Mouse (Mus musculus) granulocyte monocyte progenitor cell, adult 5-6 weeks (primary cell): ENCODE measurements around the gene Stxbp3. TPM values are rescaled to one million over a fixed set of nuclear protein-coding genes. Genes with fewer than 3 reads are reported as not detected.

ENCODE experiments used
- ATAC-seq: replicated peaks from 2 replicates; pipeline ENCODE4 v1.8.0; 2016; ENCODE audit warnings: mild to moderate bottlenecking, moderate TSS enrichment, inconsistent platforms; ENCODE audit not compliant: poor library complexity, severe bottlenecking
- total RNA-seq, 2 experiments: library from RNA; stranded (forward) in 1 of 2; stranded (reverse) in 1 of 2; fragments of 200-712, 200-1000 nt in 1 of 2; fragments of >200 nt in 1 of 2; fragmentation: Nextera tagmentation in 1 of 2; gene quantifications; 2 replicates each; pipeline ENCODE4 v1.2.3; 2014 to 2017

Gene Stxbp3
- total RNA-seq, 2 experiments from 2014 or later, result 21.6 to 28.7 TPM

DNA sequence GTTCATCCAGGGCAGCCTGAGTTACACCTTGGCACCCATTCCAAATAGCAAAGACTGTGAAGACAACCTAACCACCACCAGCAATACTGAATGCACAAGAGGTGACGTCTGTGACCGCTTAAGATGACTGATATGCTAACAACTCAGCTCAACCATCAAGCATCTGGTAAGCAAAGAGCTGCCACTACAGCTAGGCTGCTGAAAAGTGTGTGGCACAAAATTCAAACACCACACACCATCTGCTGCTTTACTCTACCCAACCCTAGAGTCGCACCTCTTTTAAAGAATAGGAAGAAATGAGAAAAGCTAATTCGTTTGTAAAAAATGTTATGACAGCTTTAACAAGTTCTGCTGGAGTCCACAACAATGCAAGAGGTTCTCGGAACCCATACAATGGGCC is 34.7 kb downstream of the Stxbp3 start:
- no peak for ATAC-seq

DNA sequence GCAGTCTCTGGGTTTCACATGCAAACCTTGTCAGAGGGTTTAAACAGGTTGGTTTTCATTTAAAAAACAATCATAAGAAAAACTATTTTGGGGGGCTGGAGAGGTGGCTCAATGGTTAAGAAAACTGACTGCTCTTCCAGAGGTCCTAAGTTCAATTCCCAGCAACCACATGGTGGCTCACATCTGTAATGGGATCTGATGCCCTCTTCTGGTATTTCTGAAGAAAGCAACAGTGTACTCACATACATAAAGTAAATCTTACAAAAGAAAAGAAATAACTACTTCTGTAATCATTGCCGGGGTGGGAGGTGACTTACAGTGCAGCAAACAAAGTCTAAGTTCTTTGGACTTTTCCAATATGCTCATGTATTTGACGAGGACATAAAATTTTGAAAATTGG is 42.0 kb downstream of the Stxbp3 start:
- no peak for ATAC-seq

DNA sequence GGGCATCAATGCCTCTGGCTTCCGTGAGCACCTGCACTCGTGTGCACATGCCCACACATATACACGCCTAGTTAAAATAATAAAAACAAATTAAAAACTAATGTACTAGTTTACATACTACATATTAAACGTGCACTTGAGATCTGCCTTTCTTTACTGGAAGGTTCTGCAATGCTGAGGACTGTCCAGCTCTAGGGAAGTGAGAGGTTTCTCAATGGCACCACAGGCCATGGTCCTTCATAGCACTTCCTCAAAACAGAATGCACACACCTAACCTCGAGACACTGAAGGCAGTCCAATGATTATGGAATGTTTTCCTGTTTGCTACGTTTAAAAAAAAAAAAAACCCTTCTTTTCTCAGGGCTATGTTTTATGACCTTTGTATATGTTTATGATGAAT is 42.6 kb downstream of the Stxbp3 start:
- peak; percentile 92 for ATAC-seq

DNA sequence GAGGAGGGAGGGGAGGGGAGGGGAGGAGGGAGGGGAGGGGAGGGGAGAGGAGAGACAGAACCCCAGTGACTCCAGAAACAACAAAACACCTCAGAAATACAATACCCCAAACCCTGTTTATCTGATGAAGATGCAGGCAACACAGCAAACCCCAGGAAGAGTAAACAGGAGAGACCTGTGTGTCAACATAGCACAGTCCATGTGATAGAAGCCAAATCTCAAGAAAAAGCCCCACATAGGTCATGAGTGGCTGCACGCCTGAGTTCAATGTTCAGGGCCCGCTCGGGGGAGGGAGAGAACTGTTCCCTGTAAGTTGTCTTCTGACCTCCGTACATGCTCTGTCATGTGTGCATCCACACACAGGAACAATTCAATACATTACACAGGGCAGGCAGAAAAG is 43.9 kb downstream of the Stxbp3 start:
- no peak for ATAC-seq

DNA sequence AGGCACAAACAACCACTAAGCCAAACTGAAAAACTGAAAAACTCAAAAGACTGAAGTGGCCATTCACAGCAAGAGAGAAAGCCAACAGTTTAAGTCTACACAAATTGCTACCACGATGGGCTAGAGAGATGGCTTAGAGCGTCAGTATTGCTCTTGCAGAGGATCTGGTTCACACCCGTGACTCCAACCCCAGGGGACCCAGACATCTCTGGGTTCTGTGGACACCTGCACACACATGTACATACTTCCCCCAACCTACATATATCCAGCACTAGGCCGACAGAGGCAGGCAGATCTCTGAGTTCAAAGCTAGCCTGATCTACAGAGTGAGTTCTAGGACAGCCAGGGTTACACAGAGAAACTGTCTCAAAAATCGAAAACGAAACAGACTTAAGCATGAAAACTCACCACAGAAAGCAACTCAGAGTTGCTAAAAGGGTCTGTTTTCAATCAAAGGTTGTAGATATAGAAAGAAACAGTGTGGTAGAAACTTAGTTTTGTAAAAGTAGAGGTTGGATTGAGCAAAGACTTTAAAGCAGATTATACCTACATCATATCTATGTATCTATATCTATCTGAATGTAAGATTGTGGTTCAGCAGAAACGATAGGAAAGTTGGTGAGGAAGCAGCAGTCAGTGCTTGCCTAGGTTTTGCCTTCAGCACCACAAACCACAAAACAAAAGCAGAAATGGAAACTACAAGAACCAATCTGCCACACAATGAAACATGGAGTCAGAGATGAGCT is 44.6 kb downstream of the Stxbp3 start:
- peak; percentile 70 for ATAC-seq

DNA sequence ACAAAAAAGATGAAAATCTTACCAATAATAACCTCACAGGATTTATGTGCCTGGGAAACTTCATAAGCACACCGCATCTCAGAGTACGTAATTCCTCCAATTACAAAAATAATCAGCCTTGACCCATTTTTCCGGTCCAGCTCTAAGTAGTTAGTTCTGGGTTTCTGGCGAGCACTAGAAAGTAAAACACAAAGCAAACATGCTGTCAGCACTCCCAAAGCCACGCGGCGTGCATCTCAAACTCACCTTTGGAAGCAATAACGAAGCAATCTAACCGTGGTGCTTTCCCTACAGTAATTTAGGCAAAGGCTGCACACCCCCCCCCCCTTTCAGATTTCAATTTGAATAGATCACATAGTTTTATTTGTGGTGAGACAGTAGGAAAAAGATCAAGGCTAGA is 45.5 kb downstream of the Stxbp3 start:
- no peak for ATAC-seq

DNA sequence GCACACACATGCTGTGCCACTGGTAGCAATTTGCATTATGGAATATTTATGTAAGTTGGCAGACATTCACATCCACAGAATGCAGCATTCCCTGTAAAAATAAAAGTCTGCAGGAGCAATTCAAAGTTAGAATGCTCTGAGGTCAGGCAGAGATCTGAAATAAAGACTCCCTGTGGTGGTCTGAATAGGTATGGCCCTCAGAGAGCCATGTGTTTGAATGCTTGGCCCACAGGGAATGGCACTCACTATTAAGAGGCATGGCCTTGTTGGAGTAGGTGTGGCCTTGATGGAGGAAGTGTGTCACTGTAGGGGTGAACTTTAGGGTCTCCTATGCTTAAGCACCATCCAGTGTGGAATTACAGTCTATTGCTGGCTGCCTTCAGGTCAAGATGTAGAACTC is 47.9 kb downstream of the Stxbp3 start:
- no peak for ATAC-seq

DNA sequence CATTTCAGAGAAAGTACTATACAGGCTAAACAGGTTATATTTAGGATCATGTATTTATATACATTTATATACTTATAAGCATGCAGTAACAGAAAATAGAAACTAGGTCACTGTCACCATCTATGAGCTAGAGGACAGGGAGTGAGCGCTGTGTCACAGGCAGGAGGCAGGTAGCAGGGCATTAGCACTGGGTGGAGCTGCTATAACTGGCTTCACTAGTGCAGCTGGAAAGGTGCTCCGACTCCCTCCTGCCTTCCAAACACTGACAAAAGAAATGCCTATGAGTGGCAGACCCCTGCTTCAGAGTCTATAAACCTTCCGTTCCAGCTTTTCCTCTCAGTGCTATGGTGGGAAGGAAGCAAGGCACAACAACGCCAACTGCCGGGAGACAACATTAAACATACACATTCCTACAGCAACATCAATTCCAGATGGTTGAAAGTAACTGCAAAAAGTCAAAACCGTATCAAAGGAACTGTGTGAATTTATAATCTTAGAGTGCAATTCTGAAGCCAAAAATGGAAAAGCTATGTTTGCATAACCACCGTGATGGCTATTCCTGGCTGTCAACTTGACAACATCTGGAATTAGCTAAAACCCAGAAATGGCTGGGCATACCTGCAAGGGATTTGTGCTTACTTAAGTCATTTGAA is 49.1 kb downstream of the Stxbp3 start:
- no peak for ATAC-seq

DNA sequence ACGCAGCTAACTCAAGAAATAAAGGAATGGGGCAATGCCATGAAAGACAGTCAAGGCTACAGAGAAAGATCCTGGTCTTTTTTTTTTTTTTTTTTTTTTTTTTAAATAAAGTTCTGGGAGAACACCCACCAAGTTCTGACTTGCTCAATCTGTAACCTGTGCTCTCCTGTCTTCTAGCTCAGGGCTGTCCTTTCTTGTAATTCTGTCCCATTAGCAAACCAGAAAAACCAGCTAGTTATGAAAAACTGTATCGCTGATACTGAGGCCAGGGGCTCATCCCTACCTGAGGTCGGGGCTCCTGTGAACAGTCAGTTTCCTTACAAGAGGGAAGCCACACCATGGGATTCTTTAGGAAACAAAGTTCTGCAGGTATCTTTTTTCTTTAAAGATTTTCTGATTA is 49.8 kb downstream of the Stxbp3 start:
- ATAC-seq, result no peak

DNA sequence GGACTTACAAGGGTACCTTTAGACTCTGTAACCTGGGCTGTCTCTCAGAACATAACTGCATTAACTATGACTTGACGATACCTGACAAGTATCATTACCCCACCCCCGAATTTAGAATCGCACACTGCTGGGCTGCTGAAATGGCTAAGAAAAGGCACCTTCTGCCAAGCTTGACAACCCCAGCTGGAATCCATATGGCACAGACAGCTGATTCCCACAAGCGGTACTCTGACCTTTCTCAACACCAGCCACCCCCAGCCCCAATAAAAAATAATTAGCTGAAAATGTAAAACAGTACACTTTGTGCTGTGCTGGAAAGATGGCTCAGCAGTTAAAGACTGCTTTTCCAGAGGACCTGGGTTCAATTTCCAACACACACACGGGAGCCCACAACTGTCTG is 51.0 kb downstream of the Stxbp3 start:
- no peak for ATAC-seq

DNA sequence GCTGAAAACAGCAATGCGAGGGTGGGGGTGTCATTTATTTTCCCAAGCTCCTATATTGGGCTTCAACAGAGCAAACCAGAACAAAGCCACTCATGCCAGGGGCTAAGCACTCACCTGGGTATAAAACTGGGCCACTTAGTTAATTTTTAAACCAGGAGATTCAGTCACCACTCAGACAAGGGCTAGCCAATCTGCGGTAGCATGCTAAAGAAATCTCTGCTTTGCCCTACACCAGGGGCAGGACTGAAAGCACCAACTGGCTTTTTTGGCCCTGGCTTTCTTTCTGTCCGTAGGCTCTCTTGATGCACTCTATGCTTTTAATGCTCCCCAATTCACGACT is 51.9 kb downstream of the Stxbp3 start:
- ATAC-seq, result no peak

DNA sequence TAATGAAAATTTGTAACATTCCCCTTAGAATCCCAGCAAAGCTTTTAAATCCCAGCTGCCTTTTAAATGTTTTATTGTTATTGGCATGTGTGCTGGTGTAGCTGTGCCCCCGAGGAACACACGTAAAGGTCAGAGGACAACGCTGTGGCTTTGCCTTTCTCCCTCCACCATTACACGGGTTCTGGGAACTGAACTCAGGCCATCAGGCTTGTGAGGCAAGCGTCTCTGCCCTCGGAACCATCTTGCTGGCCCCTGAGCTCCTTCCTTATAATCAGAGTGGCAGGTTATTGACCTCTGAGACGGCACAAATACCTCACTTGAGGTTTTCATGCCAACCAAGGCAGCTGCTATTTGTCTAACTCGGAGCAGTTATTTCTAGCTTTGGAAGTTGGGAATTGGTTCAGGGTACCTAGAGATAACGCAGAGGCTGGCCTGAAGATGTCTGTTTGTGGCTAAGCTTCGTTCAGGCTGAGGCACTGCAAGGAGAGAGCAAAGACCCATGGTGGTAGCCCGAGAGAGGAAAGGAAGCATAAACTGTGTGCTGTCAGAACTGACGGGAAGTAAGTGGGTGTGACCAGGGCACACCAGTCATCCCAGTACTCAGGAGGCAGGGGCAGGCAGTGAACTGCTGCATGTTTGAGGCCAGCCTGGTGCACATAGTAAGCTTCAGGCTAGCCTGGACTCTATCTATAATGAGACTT is 52.4 kb downstream of the Stxbp3 start:
- ATAC-seq, result no peak

DNA sequence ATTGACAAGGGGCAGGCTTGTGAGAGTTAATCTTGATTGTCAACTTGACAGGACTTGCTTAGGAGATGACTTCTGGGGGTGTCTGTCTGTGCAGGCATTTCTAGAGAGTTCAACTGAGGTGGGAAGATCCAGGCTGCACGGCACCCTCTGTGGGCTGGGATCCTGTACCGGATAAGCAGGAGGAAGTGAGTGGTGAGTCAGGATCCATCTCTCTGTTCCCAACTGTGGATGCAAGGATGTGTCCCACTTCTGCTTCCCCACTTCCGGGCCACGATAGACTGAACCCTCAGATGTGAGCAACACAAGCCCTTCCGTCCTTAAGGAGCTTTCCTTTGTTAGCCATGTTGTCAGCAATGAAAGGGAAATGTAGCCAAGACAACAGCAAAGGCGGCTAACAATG is 53.8 kb downstream of the Stxbp3 start:
- ATAC-seq, result 0 out of 2 replicates have a peak, but pooled peaks have one; percentile 17

DNA sequence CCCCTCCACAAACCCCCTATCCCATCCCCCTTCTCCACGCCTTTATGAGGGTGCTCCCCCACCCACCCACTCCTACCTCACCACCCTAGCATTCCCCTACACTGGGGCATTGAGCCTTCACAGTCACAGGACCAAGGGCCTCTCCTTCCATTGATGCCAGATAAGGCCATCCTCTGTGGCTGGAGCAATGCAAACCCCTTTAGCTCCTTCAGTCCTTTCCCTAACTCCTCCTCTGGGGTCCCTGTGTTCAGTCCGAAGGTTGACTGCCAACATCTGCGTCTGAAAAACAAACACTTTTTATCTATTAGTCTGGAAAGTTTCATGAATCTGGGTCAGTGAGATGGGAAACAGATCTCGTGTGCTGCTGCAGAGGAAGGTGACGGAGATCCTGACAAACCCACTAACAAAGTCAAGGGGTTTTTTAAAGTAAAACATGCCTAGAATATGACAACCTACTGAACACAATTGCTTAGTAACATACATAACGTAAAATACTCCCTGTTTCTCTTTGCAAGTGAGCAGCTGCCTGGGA is 57.9 kb downstream of the Stxbp3 start:
- ATAC-seq, result no peak

DNA sequence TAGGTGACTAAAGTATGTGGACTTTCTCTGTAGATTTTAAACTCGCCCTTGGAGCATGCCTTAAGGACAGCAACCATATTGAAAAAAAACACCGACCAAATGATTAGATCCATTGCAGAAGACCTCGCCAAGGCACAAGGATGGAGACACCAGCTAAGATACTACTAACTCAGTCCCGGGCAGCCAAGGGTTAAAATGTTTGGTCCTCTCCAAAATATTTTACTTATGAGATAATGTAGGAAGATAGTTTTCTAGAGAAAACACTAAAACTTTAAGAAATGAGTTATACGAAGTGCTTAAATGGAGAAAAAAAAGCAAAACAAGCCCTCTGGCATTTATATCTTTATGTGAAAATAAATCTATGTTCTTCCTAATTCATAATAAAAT is 58.4 kb downstream of the Stxbp3 start:
- ATAC-seq, result no peak

DNA sequence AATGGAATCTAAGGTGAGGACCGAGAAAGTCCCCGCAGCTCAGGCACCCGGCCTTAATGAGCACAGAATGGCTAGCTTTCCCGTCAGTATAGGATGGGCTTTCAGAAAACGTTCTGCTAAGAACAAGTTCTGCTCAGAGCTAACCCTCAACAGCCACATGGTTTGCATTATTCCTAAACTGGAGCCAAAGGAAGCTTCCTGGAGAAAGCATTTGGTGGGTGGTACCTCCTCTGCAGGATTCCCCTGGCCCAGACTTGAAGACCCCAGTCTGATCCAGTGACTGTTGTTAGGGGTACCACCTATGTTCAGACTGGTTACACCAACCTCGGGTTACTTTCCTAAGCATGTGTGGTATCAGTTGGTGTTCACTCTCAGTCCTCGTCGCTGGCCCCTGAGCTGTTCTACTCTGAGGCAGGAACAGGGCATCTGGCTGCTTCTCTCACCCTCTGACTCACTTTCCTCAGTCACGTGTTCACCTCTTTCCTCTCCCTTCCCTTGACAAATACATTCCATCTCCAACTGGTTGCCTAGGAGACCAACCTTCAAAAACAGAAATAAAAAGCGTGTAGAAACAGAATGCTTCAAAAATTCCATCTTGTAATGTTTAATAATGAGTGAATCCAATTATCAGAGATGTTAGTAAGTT is 59.0 kb downstream of the Stxbp3 start:
- 0 out of 2 replicates have a peak, but pooled peaks have one; percentile 17 for ATAC-seq

DNA sequence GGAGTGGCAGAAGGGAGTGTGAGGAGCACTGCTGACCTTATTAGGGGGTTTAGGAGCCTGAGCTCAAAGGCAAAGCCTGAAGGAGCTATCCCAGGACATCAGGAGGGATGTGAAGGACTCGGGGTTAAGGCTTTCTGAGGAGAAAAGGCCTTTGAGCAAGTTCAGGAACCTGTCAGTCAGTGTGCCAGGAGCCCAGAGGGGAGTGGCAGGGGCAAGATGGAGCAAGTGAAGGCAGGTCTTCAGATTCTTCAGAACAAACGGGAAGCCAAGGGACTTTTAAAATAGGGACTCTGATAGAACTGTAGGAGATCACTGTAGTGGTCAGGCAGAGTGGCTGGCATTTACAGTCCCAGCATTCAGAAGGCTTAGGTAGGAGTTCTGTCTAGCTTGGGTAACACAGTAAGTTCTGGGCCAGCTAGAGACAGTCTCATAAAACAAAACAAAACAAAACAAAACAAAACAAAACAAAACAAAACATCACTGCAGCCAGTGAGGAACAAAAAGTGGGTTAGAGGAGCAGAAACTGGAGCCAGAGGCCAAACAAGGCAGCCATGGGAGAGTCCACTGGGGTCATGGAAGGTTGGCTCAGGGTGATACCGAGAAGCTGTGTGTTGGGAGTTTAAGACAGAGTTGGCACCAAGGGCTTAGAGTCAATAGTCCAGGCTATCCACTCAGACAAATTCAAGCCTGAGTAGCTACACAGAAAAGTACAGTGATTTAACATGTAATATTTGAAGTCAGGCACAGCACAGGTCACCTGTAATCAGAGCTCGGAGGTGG is 61.4 kb downstream of the Stxbp3 start:
- no peak for ATAC-seq

DNA sequence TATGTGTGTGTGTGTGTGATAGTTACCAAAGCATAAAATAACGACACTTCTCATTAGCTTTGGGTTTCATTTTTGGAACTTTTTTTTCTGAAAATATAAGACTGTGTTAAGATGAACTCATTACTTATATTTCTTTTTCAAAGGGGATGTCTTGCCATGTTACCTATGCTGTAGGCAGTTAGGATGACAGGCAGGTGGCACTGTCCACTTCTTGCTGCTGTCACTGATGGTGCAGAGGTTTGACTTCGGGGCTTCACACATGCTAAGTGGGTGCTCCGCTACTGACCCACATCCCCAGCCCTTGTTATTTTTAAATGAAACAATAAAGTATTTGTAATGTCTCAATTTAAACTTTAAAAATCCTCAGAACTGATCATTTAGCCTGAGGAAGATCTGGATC is 67.5 kb downstream of the Stxbp3 start:
- ATAC-seq, result no peak

DNA sequence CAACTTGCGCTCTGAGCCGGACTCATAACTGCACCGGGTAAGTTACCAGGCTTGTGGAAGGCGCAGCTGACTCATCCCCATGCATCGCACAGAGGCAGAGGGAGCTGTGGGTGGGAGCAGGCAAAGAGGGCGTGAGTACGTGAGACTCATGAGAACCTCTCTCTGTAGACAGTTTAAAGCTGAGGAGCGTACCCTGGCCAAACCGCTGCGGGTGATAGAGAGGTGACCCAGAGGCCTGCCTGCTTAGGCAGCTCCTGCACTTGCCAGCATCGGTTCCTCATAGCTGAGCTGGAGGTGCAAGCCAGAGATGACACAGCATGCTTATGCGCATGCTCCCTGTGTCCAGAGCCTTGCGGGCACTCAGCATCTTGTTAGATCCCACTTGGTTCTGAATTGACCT is 68.1 kb downstream of the Stxbp3 start:
- no peak for ATAC-seq

DNA sequence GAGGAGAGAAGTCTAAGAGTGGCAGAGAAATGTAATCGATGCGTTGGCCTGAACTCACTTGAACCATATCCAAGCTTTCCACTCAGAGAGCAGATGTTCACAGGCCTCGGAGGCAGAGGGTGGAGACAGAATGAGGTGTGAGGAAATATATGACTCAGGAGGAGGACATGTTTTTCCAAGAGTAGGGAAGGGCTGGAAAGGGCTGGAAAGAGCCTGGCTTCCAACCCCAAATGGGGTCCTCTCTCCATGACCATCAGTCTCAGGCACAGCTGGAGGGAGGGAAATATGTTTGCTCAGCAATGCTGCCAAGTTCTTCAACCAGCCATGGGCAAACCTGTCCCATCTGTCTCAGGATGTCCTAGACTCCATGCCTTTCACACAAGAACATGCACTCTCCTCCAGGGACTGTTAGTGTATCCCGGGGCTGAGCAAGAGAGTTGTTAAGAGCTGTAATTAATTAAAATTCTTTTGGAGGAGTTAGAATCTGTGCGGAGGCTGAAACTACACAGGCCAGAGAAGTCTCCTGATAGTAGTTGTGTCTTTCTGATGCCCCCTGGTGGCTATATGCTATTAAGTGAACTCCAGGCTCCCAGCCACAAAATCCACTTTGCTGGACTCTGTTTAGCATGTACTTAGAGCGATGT is 69.5 kb downstream of the Stxbp3 start:
- peak; percentile 71 for ATAC-seq
